Mouse (Mus musculus) right cerebral cortex, postnatal 36 days (tissue): ENCODE results near the gene Poll.
A peak's percentile ranks its signal among the peaks of the same experiment; 100 is the strongest.

Experiments used
- DNase-seq, 2 experiments: peaks; one replicate each; pipeline ENCODE4 v3.0.0; 2022; ENCODE audit warnings: low spot score in 2 of 2, mixed read lengths in 1 of 2

Gene Poll

DNA sequence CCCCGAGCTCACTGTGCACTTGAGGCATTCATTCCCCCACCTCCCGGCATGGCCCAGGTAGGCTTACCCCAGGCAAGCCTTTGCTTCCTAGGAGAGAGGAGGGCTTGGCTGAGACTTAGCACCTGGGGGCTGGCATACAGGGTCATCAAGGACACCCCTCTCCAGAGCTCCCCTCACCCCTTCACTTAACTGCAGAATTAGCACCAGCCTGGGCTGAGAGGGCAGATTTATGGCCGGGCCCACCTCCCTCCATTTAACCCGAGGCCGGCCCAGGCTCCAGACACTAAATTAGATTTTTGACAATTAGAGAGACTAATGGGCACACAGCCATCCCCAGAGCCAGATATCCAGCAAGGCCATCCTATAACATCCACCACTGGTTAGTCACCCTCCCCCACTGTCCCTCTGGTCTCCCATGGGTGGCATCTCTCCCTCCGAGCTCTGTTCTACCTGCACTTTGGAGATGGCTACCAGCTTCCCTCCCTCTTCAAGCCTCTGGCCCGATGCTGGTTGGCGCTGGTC lies 25.1 kb downstream of the Poll start:
- no peak for DNase-seq

DNA sequence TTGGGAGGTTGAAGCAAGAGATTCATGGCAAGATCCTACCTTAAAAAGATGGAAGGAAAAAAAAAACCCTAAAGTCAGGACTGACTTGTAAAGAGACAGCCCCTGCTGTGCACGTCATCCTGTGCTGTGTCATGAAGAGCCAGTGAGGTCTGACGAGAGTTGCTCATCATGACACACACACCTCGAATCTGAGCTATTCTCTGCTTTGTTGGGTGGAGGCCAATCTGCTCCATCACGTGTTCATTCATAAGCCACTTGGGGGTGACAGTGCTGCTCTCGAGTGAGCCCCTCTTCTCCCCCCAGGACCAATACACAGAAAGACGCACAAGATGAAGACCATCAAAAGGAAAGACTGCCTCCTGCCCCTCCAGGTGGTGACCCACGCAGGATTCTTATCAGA lies 26.7 kb downstream of the Poll start:
- DNase-seq, result no peak

GRCm38 (mm10) chr19:45531554-45531953 lies 28.8 kb downstream of the Poll start:
- DNase-seq, result no peak

- DNase-seq, result no peak
These were observed 29.9 kb downstream of the Poll start for GRCm38 (mm10) chr19:45530200-45530995.

DNA sequence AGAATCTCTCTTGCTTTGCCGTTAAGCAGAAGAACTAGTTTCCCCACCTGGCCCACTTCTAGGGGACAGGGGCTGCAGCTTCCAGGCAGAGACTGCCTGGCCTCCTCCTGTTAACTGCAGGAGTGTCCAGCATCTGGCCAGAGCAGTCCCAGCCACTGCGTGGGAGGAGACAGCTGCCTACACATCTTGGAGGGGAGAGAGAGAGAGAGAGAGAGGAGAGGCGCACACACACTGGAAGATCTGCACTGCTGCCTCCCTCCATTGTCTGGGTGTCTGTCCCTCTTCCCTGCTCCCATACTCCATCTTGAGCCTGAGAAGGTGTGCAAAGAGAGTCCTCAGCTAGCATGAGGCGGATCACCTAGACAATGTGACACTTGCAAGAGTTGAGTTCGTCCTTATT lies 31.0 kb downstream of the Poll start:
- DNase-seq, result no peak

GRCm38 (mm10) chr19:45527931-45528534 lies 32.3 kb downstream of the Poll start:
- no peak for DNase-seq

- no peak for DNase-seq
These were observed 32.9 kb downstream of the Poll start for GRCm38 (mm10) chr19:45527382-45527781.

GRCm38 (mm10) chr19:45516264-45516663 lies 44.1 kb downstream of the Poll start:
- DNase-seq, result no peak

DNA sequence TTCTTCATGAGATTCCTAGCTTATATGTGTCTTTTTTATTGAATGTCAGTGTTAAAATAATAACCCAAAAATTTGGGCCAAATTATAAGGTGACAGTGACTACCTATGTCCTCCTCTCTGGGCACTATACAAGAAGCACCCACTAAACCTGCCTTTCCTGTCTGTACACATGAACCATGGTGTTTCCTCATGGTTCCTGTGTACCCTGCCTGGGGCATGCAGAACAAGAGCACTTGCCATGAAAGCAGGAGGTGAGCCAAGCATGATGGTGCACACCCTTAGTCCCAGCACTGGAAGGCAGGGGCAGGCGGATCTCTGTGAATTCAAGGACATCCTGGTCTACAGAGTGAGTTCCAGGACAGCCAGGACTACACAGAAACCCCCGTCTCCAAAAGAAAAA lies 45.0 kb downstream of the Poll start:
- DNase-seq, result no peak

- DNase-seq, result no peak
These were observed 48.9 kb downstream of the Poll start for GRCm38 (mm10) chr19:45511406-45511805.

DNA sequence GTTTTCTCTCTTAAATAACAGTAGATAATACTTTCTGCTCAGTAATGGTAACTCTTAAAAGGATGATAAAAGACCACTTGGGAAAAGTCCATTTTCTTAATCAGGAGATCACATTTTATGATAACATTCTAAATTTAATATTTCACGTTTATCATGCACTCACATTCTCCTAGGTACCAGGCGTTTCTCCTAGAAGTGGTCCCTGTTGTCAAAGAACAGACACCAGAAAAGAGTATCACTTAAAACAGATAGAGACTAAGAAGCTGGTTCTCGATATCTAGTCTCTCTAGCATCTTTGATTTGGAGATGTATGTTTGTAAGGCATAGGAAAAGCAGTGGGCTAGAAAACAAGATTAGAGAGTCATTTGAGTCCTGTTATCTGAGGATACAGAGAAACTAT lies 49.7 kb downstream of the Poll start:
- DNase-seq, result no peak

- peak; percentile 24 to 30 for DNase-seq
These were observed 52.8 kb downstream of the Poll start for GRCm38 (mm10) chr19:45507531-45507930.

DNA sequence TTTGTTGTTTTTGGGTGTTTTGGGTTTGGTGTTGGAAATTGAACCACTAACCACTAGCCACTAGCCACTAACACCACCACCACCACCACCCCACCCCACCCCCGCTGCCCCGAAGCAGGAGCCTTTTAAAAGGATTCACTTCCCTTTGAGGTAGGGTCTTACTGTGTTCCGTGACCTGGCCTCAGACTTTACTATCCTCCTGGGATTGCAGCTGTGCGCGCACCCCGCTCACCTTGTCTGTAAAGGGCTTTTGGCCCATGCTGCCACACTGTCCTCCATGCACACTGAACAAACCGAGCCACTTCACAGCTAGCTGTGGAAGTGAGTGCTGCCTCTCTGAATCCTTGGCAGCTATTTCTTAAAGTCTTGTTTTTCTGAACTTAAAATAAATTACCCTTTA lies 54.9 kb downstream of the Poll start:
- no peak for DNase-seq
